Mouse (Mus musculus): ENCODE measurements around the gene Ddx17.

Gene Ddx17

GRCm38 (mm10) chr15:79546410-79547288 lies at the start of gene Ddx17:
Ddx17 (minus strand) TSS chr15:79546741.
- in situ Hi-C loops (cut with MboI, MseI) = no loop called here

- in situ Hi-C loops (cut with MboI, MseI) = no loop called here
Observed at GRCm38 (mm10) chr15:79581581-79581980, 35.0 kb upstream of the Ddx17 start.

- in situ Hi-C loops (cut with MboI, MseI) = no loop called here
Observed at GRCm38 (mm10) chr15:79577671-79578426, 31.3 kb upstream of the Ddx17 start.

- in situ Hi-C loops (cut with MboI, MseI) = no loop called here
Observed at GRCm38 (mm10) chr15:79576947-79577346, 30.4 kb upstream of the Ddx17 start.

GRCm38 (mm10) chr15:79575543-79576222 lies 29.1 kb upstream of the Ddx17 start:
- in situ Hi-C loops (cut with MboI, MseI) = no loop called here

GRCm38 (mm10) chr15:79562417-79562816 lies 15.9 kb upstream of the Ddx17 start:
- in situ Hi-C loops (cut with MboI, MseI) = no loop called here

GRCm38 (mm10) chr15:79559649-79560048 lies 13.1 kb upstream of the Ddx17 start:
- in situ Hi-C loops (cut with MboI, MseI) = no loop called here

GRCm38 (mm10) chr15:79552566-79552965 lies 6.0 kb upstream of the Ddx17 start:
- in situ Hi-C loops (cut with MboI, MseI) = no loop called here

- in situ Hi-C loops (cut with MboI, MseI) = no loop called here
Observed at GRCm38 (mm10) chr15:79548226-79548625, 1.7 kb upstream of the Ddx17 start.

- in situ Hi-C loops (cut with MboI, MseI) = no loop called here
Observed at GRCm38 (mm10) chr15:79547289-79547820, 814 bp upstream of the Ddx17 start.

- in situ Hi-C loops (cut with MboI, MseI) = no loop called here
Observed at GRCm38 (mm10) chr15:79545921-79546399, 581 bp downstream of the Ddx17 start.

GRCm38 (mm10) chr15:79545496-79545895 lies 1.0 kb downstream of the Ddx17 start:
- in situ Hi-C loops (cut with MboI, MseI) = no loop called here

- in situ Hi-C loops (cut with MboI, MseI) = no loop called here
Observed at GRCm38 (mm10) chr15:79543968-79544367, 2.6 kb downstream of the Ddx17 start.

- in situ Hi-C loops (cut with MboI, MseI) = loop anchor here (10.0 kb wide), 1 partner anchor 711 kb away; no protein-coding TSS in a partner anchor
Observed at GRCm38 (mm10) chr15:79533796-79534195, 12.7 kb downstream of the Ddx17 start.

GRCm38 (mm10) chr15:79529935-79530334 lies 16.6 kb downstream of the Ddx17 start:
- in situ Hi-C loops (cut with MboI, MseI) = loop anchor here (10.0 kb wide), 1 partner anchor 715 kb away; no protein-coding TSS in a partner anchor

- in situ Hi-C loops (cut with MboI, MseI) = no loop called here
Observed at GRCm38 (mm10) chr15:79527991-79528639, 18.4 kb downstream of the Ddx17 start.

GRCm38 (mm10) chr15:79527192-79527591 lies 19.3 kb downstream of the Ddx17 start:
- in situ Hi-C loops (cut with MboI, MseI) = no loop called here

GRCm38 (mm10) chr15:79525979-79526768 lies 20.4 kb downstream of the Ddx17 start:
- in situ Hi-C loops (cut with MboI, MseI) = no loop called here

- in situ Hi-C loops (cut with MboI, MseI) = no loop called here
Observed at GRCm38 (mm10) chr15:79525564-79525963, 21.0 kb downstream of the Ddx17 start.
